Mouse (Mus musculus): ENCODE measurements at regions not wholly inside any gene's neighbourhood (a gene's known extent, or its start where the extent isn't known, plus 50 kb on each side); places are given as distances from the start of the nearest gene placed in this dataset.

DNA sequence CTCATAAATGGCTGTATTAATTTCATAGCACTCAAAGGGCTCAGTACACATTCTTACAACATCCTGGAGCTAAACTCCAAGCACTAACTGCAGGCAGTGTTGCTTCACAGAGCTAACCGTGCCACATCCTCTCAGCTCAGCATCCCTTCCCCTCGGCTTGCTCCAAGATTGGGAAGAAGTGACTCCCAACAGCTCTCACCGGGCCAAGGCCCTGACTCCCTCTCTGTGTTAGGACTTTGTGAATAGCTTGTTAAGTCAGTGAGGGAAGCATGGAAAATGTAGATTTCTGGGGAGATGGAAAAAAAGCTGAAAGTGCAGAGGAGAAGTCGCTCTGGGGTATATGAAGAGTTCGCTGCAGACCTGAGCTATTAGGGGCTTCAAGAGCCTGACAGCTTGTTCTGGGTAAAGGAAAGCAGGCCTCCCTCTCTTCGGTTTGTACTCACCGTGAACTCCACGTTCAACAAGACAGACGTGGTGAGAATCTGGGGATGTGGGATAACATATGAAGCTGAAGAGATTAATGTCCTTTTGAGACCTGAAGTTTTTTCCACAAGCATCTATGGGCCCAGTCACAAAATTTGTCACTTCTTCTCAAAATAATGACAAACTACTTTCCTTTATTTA, 213.5 kb upstream of the Sfrp2 start:
- no peak for DNase-seq (ENCODE audit: low spot score)

DNA sequence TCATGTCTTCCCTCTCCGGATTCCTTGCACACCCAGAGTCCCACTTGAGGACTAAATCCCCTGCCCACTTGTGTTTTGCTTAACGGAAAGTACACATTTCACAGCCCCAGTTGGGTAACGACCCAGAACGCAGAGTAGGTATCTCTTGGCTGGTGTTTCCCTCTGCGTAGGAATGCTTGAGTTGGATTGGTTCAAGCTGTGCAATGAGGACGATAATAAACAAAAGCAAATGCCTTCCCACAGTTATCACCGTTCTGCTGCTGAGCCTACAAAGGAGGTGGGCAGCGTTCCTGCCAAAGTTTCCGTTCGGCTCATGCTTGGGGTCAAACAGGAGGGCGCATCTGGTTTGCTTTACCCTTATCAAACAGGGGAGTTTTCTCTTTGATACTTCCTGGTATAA, 212.3 kb upstream of the Sfrp2 start:
- DNase-seq (ENCODE audit: low spot score): no peak

DNA sequence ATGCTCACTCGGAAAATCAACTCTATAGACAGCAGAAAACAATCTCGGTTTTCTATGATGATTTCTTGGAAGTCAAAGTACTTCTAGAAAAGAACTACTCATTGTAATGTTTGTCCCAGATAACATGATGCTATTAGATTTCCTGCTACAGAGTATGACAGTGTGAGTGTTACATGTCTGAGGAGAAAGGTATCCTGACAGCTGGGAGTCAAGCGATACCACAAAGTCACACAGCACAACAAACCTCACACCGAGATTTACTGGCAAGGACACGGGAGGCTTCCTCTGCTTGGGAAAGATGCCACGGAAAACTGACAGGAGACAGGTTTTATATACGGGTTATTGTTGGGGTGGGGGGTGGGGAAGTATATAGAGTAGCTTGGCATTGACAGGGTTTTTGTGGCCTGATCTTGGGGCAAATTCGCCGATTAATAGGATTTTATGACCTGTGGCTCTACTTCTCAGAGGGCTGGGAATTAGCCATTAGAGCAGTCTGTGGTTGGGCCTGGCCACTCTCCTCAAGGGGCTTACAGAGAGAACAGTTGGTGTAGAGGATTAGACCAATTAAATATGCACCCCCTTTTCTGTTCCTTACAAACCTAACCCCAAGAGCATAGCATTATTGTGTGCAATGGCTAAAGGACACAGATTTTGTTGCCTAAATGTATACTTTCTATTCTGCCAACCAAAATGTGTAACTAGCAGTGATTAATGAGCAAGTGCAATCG, 209.2 kb upstream of the Sfrp2 start:
- no peak for DNase-seq (ENCODE audit: low spot score)

DNA sequence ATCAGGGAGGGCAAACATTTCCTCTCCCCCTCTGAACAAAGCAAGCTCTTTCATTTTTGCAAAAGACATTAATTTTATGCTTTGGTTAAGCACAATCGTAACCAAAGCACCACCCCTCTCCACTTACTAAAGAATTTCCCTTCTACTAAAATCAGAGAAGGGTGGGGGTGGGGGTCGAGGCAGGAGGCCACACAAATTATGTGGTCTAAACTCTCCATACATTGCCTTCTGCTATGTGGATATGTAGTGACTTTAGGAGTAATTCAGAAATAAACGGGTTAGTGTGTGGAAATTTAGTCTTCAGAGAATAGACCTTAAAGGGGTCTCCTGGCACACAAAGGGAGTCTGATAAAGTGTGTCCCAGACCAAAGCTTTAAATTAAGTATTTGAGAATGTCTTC, 204.1 kb upstream of the Sfrp2 start:
- DNase-seq (ENCODE audit: low spot score): no peak

DNA sequence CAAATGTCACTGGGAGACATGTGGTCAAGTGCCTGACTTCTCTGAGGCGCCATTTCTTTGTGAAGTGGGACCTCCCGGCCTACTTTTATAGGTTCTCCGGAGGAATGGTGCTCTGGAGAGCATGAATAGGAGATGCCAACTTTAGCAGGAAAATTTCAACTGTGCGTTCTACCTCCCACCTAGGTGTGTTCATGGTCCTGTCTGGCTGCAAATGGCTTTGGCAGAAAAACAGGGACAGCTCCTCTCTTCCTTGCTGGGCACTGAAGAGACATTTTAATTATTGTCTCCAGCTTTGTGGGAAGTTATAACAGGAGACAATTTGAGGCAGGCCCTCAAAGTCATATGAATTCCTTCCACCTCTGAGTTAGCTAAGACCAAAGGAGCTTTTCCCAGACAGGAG, 190.6 kb upstream of the Sfrp2 start:
- DNase-seq (ENCODE audit: low spot score): no peak

DNA sequence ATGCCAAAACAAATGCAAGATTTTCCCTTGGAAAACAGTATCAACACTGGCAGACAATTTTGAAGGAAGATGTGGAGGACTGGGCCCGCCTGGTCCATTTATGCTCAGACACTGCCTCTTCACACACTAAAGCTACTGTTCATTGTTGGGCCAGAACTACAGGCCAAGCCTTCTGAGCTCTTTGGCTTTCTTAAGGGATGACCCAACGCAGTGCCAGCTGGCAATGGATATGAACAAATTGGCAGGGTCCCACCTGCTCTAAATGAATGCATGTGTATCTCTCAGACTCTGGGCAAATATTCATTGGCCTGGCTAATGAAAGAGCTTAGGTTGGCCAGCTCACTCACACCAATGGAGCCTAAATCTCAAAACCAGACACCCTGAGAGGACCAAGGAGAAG, 190.0 kb upstream of the Sfrp2 start:
- no peak for DNase-seq (ENCODE audit: low spot score)

DNA sequence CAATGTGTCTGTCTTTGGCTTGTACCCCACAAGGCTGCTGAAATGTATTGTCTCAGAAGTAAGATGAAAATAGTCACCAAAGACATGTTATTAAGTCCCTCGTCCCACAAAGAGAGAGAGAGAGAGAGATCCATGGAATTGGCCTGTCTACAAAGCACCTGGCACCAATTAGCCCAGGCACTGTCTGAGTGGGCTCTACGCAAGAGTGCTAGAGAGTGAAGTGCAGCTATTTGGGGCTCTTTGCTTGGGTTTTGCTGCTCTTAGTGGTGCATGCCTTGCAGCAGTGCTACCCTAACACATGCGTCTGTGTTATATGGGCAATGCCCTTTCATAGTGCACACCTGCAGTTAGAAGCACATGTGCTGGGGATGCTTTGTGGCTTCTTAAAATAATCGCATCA, 185.4 kb upstream of the Sfrp2 start:
- DNase-seq (ENCODE audit: low spot score): no peak

DNA sequence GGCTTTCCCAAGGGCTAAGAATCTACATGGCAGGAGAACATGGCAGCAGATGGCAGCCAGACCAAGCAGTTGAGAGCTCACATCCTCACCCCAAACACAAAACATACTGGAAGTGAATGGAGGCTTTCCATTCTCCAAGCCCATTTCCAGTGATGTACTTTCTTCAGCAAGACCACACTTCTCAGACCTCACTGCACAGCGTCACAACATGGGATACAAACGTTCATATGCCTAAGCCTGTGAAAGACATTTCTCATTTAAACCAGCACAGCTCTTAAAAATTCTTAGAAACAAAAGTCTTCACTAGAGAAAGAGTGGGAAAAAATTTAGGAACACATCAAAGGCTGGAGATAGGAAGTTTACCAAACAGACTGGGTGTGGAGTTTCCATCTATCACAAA, 183.9 kb upstream of the Sfrp2 start:
- no peak for DNase-seq (ENCODE audit: low spot score)

DNA sequence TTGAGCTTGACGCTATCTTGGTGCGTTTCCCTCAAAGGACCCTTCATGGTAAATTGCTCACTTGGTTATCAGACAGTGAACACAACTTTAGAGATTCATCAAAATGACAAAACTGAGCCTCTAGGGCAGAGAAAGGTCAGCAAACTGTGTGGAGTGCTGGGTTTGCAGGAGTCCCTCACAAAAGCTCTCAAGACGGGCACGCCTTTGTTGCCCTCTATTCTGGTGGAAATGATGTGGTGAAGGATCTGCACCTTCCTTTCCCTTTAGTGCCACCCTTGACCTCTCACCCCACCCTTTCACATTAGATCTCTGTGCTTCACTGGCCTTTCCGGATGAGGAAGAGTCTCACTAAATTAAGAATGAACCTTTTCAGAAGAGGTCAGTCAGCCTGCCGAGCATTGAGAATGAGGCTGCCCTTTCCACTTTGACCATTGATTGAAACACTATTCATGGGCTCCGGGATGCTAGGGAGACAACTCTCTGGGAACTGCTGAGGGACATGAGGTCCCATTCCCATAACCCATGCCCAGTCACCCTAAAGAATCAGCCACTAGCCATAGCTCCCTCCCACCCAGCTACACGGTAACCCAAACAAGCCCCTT, 182.9 kb upstream of the Sfrp2 start:
- DNase-seq (ENCODE audit: low spot score): no peak

DNA sequence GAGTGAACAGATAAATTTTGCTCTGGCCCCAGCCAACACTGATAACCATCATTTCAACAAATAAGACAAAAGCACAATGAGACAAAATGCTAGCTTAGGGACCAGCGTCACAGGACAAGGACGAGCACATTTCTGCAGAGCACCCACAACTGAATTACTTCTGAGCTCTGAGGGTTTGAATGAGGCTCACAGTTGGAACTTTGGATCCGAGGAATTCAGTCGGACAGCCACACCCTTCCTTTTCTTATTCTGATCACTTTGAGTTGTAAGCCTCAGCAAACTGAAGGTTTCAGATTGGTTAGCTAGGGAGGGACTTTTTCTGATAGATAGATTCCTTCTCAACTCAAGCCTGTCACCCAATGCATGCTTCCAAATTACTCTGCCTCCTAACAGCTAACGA, 180.0 kb upstream of the Sfrp2 start:
- DNase-seq (ENCODE audit: low spot score): no peak

DNA sequence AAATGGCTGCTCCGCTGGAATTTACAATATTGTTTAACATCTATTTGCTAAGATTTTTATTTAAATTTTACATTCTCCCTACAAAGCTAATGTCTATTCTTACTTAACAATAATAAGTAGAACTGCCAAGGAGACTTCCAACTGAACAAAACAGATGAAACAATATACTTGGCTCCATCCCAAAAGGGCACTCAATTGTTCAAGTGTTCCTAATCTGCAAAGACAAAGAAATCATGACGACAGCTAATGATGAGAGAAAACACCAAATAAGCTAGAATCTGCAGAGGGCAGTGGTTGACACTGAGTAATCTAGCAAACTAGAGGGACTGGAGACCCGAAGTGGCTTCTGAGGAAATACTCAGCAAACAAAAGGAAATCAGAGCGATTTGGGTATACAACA, 179.6 kb upstream of the Sfrp2 start:
- no peak for DNase-seq (ENCODE audit: low spot score)

DNA sequence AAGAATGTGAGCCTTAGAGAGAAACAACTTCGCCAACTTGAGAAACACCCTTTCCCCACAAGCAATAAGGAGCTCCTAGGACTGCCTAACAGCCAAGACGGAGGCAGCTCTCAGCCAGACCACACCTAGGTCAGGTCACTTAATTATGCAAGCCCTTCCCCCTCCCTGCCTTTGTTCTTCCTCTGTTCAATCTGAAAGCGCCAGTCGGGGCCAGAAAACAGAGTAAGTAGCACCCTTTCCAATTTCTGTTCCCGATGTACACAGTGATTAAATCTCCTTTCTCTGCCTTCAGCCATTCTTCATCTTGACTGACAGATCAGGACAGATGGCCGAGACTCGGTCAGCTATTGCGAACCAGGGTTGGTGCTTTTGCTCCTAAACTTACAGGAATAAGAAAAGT, 177.0 kb upstream of the Sfrp2 start:
- no peak for DNase-seq (ENCODE audit: low spot score)

DNA sequence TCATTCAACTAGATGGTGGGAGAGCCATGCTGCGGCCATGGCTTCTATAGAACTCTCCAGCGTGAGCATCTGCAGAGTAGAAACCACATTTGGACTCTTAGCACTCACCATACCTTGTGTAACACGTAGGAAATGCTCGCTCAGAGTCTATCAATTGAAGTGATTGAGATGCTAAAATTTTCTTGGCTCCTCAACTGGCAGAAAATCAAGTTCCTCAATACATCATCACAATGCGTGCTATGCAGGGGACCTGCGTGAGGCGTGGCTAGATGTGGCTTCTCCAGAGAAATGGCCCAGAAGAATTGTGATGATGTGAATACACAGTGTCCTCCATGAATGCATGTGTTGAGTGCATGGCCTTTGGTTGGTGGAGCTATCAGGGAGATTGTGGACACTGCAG, 174.9 kb upstream of the Sfrp2 start:
- no peak for DNase-seq (ENCODE audit: low spot score)

DNA sequence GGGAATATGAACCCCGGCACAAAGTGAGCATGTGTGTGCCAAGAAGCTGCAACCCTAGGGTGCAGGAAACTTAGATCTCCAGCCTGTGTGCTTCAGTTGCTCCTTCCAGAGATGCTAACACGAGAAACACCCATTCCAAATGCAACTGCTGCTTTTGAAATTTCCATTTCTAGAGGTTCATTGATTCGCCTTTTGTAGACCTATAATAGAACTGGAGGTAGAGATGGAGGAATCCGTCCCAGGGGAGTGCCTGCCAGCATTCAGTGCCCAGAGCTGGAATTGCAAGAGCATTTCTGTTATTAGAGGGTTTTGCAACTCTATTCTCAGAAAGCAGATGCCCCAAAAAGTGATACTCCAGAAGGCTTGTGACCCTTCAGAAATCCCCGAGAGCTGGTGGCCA, 172.8 kb upstream of the Sfrp2 start:
- no peak for DNase-seq (ENCODE audit: low spot score)

DNA sequence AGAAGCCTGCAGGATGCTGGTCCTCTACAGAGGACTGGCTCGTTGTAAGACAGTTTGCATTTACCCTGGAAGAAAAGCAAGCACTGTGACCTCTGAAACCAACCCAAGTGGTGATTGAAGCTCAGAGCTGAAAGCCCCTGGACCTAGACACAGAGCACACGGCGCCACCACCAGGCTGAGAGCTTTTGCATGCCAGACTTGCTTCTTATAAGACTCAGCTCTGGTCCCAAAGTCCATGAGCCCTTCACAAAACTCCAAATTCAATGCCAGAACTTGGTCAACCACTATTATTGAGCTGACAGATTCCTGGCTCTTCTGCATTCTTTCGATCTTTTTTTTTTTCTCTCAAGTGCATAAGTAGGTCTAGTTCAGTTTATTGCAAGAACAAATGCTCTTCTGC, 164.6 kb upstream of the Sfrp2 start:
- no peak for DNase-seq (ENCODE audit: low spot score)

DNA sequence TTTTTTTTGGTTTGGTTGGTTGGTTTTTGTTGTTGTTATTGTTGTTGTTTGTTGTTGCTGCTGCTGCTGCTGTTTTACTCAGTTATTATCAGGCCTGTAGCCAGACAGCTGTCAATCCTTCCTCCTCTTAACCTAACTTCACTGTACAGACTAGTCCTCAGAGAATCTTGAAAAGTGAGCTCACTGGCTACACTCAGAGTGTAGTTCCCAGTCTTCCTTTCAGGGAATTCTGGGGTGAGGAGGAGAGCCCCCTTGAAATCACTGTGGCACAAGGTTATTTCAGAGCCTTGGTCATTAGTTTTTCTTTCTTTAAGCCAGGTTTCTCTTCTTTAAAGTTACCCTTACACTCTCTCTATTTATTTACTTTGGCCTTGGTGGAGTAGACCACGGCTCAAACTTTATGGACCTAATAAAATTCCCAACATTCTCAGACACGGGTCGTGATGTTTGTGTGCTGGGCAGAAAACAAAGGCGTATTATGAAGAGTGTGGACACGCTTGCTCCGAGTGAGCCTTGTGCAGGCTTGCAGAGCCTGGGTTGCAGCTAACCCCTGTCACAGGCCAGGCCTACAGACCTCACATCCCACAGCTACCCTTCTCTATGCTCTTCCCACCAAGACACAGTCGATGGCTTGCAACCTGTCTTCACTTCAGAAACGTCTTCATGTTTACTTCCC, 156.9 kb upstream of the Sfrp2 start:
- DNase-seq (ENCODE audit: low spot score): no peak

DNA sequence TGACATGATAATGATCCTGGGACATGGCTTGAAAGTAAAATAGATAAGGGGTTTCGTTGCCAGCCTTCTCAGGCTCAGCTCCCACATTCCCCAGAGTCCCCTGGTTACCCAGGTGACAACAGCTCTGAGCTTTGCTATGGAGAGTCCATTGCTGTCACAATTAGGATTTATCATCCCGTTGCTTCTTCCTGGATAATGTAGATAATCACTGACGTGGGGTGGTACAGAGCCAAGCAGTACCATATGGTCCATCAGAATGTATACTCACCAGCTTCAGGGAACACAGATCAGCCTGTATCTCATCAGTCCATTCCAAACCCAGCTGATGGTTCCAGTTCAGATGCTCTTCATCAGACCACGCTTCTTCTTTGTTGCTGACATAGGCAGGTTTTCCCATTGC, 145.7 kb upstream of the Sfrp2 start:
- no peak for DNase-seq (ENCODE audit: low spot score)

DNA sequence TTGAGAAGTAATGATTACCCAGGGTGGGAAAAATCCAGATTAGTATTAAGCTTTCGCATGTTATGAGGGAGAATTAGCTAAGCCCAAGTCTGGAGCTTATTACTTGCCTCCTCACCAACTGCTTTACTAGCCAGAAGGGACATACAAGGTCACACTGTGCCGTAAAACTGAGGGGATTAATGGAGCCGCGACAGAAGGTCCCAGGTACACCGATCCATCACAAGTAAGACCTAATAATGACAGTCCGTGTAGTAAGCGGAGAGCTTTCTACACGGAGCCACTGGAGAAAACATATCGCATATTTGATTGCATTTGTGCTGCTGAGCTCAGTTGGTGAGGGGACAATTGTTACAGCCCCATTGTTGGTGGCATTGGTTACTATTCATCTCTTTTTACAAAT, 133.1 kb upstream of the Sfrp2 start:
- no peak for DNase-seq (ENCODE audit: low spot score)

DNA sequence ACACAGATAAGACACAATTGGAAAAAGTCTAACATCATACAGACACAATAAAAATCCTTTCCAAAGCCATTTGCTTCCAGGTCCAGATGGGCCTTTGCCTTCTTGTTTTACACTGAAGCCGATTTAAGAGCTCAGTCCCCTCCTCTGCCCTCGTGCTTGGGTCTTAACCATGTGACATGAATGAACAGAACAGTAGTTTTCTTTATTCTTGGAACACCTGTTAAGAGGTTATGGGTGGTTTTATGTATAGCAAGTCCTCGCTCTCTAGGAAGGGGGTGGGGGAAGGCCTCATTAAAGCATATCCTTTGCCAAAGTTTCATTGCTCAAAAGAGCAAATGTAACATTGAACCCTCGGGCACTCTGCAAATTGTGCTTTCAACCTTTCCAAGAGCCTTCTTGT, 125.7 kb upstream of the Sfrp2 start:
- DNase-seq (ENCODE audit: low spot score): no peak

DNA sequence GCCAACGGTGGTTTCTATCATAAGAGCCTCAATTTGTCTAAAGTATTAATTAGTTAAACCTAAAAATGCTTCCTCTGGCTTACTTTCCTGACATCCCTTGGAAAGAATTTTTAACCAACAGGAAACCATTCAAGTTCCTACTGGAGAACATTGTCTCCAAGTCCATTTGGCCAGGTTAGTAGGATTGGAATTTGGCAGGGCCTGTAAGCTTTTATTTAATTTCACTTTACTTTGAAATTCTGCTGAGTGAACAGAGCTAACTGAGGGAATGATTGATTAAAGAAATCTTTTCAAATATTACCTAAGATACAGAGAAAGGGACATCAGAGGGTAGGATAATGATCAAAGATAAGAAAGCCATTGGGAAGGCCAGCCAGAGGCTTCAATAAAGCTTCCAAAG, 102.4 kb upstream of the Sfrp2 start:
- no peak for DNase-seq (ENCODE audit: low spot score)

DNA sequence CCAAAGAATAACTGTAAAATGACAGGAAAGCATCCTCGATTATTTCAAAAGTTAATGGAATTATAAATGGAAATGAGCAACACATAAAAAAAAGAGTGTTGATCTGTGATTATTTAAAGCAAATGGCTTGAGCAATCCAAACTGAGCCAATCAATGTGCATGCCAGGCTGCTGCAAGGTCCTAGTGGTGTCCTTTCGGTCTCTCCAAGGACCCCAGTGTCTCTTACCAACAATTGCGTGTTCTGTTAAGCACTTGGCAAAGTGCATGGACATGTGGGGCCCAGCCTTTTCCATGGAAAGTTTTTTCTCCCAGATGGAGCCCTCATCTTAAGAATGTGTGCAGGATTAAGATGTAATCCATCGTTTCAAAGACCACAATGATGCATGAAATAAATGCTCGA, 90.0 kb upstream of the Sfrp2 start:
- DNase-seq (ENCODE audit: low spot score): no peak

DNA sequence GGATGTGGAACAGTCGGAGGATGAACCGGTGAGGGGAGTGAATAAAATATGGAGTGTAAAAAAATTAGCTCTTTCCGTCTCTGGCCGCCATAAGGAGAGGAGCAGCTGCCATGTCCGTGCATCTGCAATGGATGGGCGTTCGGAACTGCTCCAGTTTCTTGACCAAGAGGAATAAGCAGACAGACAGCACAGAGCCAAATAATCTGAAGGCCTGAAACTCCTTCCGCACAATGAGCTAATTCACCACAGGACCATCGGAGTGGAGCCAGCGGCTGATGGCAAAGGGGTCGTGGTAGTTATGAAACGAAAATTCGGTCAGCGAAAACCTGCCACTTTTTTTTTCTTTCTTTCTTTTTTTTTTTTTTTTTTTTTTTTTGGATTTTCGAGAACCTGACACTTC, 79.5 kb upstream of the Sfrp2 start:
- DNase-seq (ENCODE audit: low spot score): no peak

DNA sequence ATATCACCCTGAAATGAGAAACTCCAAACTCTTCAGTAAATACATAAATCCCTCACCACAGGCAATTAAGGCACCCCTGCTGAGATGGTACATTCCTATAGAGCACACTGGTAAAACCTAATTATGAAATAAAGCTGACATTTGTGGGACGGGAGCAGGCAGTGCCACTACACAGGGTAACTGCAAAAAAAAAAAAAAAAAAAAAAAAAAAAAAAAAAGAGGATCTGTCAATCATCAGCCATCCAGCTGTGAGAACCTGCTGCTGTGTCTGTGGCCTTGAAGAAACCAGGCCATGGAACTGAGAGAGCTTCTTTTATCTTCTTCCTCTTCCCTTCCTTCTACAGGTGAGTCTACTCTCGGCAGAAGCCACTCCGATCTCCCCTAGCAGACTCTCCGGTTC, 78.6 kb upstream of the Sfrp2 start:
- no peak for DNase-seq (ENCODE audit: low spot score)
